ENCODE assay signal across 22 mouse cellular contexts in genomic region chr6:108237585-108237984, GRCm38 (mm10). TPM values are rescaled to one million over a fixed set of nuclear protein-coding genes. Genes with fewer than 3 reads are reported as not detected.
DNase-seq lines count a peak whose midpoint lies in the region; ATAC-seq and TF ChIP-seq lines count a peak whose summit lies in the region.
"Had no signal": no experiment of that assay in that cellular context is flagged by ENCODE, and none has a peak within 500 bp of the region (broad histone marks: within the 10 kb centered on the region; RNA-seq: fewer than 3 reads in every experiment).

No protein-coding gene starts in this region.

- no peaks in the 10 kb centered on the region for H3K9me3 ChIP-seq in forebrain, embryonic 14.5 days (replicated peaks; ENCODE audit: control insufficient read depth, low read length)
- H3K9me3 ChIP-seq in forebrain, embryonic 11.5 days (ENCODE audit: control insufficient read depth, low read length): no peaks in the 10 kb centered on the region
- H3K9me3 ChIP-seq in embryonic facial prominence, embryonic 14.5 days (ENCODE audit: control insufficient read depth, low read length): no peaks in the 10 kb centered on the region
- H3K9me3 ChIP-seq in megakaryocyte, embryonic 14.5 days: no peaks in the 10 kb centered on the region
- H3K9me3 ChIP-seq: hindbrain, embryonic 15.5 days; liver, embryonic 12.5 days had no signal

- no peak overlapping the region for H3K4me2 ChIP-seq in forebrain, embryonic 14.5 days (ENCODE audit: low read length)
- no peak overlapping the region for H3K4me2 ChIP-seq in forebrain, embryonic 11.5 days (ENCODE audit: low read depth, low read length, severe bottlenecking)
- H3K4me2 ChIP-seq in embryonic facial prominence, embryonic 14.5 days (ENCODE audit: low read depth, low read length): no peak overlapping the region
- H3K4me2 ChIP-seq: hindbrain, embryonic 15.5 days; liver, embryonic 12.5 days; lung, embryonic 14.5 days had no signal

- H3K27me3 ChIP-seq in forebrain, embryonic 14.5 days (replicated peaks; ENCODE audit: control insufficient read depth, insufficient read depth, low read length): no peaks in the 10 kb centered on the region
- no peaks in the 10 kb centered on the region for H3K27me3 ChIP-seq in forebrain, embryonic 11.5 days (ENCODE audit: control insufficient read depth, insufficient read depth, low read length)
- no peaks in the 10 kb centered on the region for H3K27me3 ChIP-seq in embryonic facial prominence, embryonic 14.5 days (replicated peaks; ENCODE audit: control insufficient read depth, insufficient read depth, low read length)
- no peaks in the 10 kb centered on the region for H3K27me3 ChIP-seq in megakaryocyte, embryonic 14.5 days (replicated peaks)
- H3K27me3 ChIP-seq: CH12.LX; hindbrain, embryonic 15.5 days; liver, embryonic 12.5 days had no signal

- no peak for TF ChIP-seq CTCF in layer of hippocampus, adult 2 months (conservative IDR thresholded peaks at IDR 0.05)

- peak; percentile 39 for DNase-seq in forebrain, embryonic 14.5 days (ENCODE audit: low spot score)
- DNase-seq in forebrain, embryonic 11.5 days (ENCODE audit: low spot score): no peak
- no peak for DNase-seq in layer of hippocampus, adult 2 months (ENCODE audit: low spot score in 2 of 2)
- no peak for DNase-seq in layer of hippocampus, adult 9-10 months (ENCODE audit: low spot score)
- DNase-seq in embryonic facial prominence, embryonic 14.5 days (ENCODE audit: low spot score): peak; percentile 43
- no peak for DNase-seq in urinary bladder, adult 18-20 months (ENCODE audit: low spot score in 2 of 2)
- DNase-seq in adrenal gland, postnatal 25 days: no peak
- DNase-seq: adrenal gland, adult 8-10 months; cerebellum, adult 8-10 months; heart, postnatal 14 days; kidney, postnatal 10 days; left cerebral cortex, postnatal 4 days; lung, embryonic 14.5 days; midbrain, embryonic 14.5 days; right cerebral cortex, adult 18-20 months; thymus, adult 18-20 months had no signal

- 53% methylated on average over 8 of the region's 8 CpGs for WGBS in forebrain, embryonic 14.5 days
- 80% methylated on average over 8 of the region's 8 CpGs for WGBS in forebrain, embryonic 11.5 days
- WGBS in embryonic facial prominence, embryonic 14.5 days: 34% methylated on average over 8 of the region's 8 CpGs

- no peak overlapping the region for H3K4me3 ChIP-seq in forebrain, embryonic 14.5 days (ENCODE audit: low read depth, low read length)
- H3K4me3 ChIP-seq in forebrain, embryonic 11.5 days (ENCODE audit: low read depth, low read length): no peak overlapping the region
- no peak overlapping the region for H3K4me3 ChIP-seq in layer of hippocampus, adult 2 months
- no peak overlapping the region for H3K4me3 ChIP-seq in embryonic facial prominence, embryonic 14.5 days (ENCODE audit: low read depth, low read length)
- peak overlapping the region; percentile 10 for H3K4me3 ChIP-seq in megakaryocyte, embryonic 14.5 days (replicated peaks)
- H3K4me3 ChIP-seq: hindbrain, embryonic 15.5 days; liver, embryonic 12.5 days had no signal

- peak overlapping the region; percentile 84 for H3K27ac ChIP-seq in forebrain, embryonic 14.5 days (ENCODE audit: low read depth, low read length)
- H3K27ac ChIP-seq in forebrain, embryonic 11.5 days (ENCODE audit: low read depth, low read length): no peak overlapping the region
- peak overlapping the region; percentile 75 for H3K27ac ChIP-seq in layer of hippocampus, adult 2 months
- H3K27ac ChIP-seq in embryonic facial prominence, embryonic 14.5 days (replicated peaks; ENCODE audit: low read depth, low read length): no peak overlapping the region
- H3K27ac ChIP-seq: hindbrain, embryonic 15.5 days; liver, embryonic 12.5 days; macrophage had no signal

- peaks cover 25% of the 10 kb centered on the region for H3K4me1 ChIP-seq in forebrain, embryonic 14.5 days (ENCODE audit: control insufficient read depth, insufficient read depth, low read length)
- 0 out of 2 replicates have a peak, but pooled peaks cover 2% of the 10 kb centered on the region for H3K4me1 ChIP-seq in forebrain, embryonic 11.5 days (replicated peaks; ENCODE audit: control insufficient read depth, insufficient read depth, low read length)
- H3K4me1 ChIP-seq in embryonic facial prominence, embryonic 14.5 days (ENCODE audit: control insufficient read depth, insufficient read depth, low read length): peaks cover 61% of the 10 kb centered on the region
- H3K4me1 ChIP-seq in megakaryocyte, embryonic 14.5 days: peaks cover 75% of the 10 kb centered on the region

- ATAC-seq in forebrain, embryonic 14.5 days: no peak
- ATAC-seq in forebrain, embryonic 11.5 days (replicated peaks; ENCODE audit: low FRiP score): no peak
- no peak for ATAC-seq in embryonic facial prominence, embryonic 14.5 days (ENCODE audit: low read depth)
- ATAC-seq: intestine, postnatal 0 days; liver, embryonic 12.5 days had no signal

- no peak overlapping the region for H3K9ac ChIP-seq in forebrain, embryonic 14.5 days (ENCODE audit: low read length)
- no peak overlapping the region for H3K9ac ChIP-seq in forebrain, embryonic 11.5 days (ENCODE audit: low read length)
- H3K9ac ChIP-seq in embryonic facial prominence, embryonic 14.5 days (ENCODE audit: low read depth, low read length): no peak overlapping the region
- H3K9ac ChIP-seq: hindbrain, embryonic 15.5 days; liver, embryonic 12.5 days; lung, embryonic 14.5 days had no signal

- H3K36me3 ChIP-seq in forebrain, embryonic 14.5 days (ENCODE audit: control insufficient read depth, insufficient read depth, low read length): no peaks in the 10 kb centered on the region
- H3K36me3 ChIP-seq in forebrain, embryonic 11.5 days (ENCODE audit: control insufficient read depth, insufficient read depth, low read length): no peaks in the 10 kb centered on the region
- H3K36me3 ChIP-seq in embryonic facial prominence, embryonic 14.5 days (ENCODE audit: control insufficient read depth, insufficient read depth, low read length): no peaks in the 10 kb centered on the region
- peaks cover 66% of the 10 kb centered on the region for H3K36me3 ChIP-seq in megakaryocyte, embryonic 14.5 days (replicated peaks; ENCODE audit: low read length)
- H3K36me3 ChIP-seq: hindbrain, embryonic 15.5 days had no signal

RNA-seq across cellular contexts. Expression of gene Itpr1, which starts 24.7 kb away (rescaled TPM):
- polyA plus RNA-seq in forebrain, embryonic 14.5 days (2014; fragmentation: Nextera tagmentation; extraction: Ambion mirVana): 5.2 and 8.5 TPM in 2 replicates
- polyA plus RNA-seq in forebrain, embryonic 11.5 days (2014; fragmentation: Nextera tagmentation; extraction: Ambion mirVana): 7.8 and 8.1 TPM in 2 replicates
- total RNA-seq in layer of hippocampus, adult 2 months (2021): 100 to 1,000 TPM; 317 to 337 TPM
- 9.1 and 11.2 TPM in 2 replicates for polyA plus RNA-seq in embryonic facial prominence, embryonic 14.5 days (2014; fragmentation: Nextera tagmentation; extraction: Ambion mirVana)
- 7.9 and 8.3 TPM in 2 replicates for polyA plus RNA-seq in megakaryocyte, embryonic 14.5 days (2012; ENCODE audit: insufficient read depth, low replicate concordance)
- total RNA-seq in adrenal gland, postnatal 25 days (2021): 168 and 197 TPM in 2 replicates

RNA-seq across cellular contexts. Expression of gene Sumf1, which starts 52.2 kb away (rescaled TPM):
- polyA plus RNA-seq in forebrain, embryonic 14.5 days (2014; fragmentation: Nextera tagmentation; extraction: Ambion mirVana): 12.5 TPM in 2 replicates
- 15.0 and 17.4 TPM in 2 replicates for polyA plus RNA-seq in forebrain, embryonic 11.5 days (2014; fragmentation: Nextera tagmentation; extraction: Ambion mirVana)
- 10 to 100 TPM; 20.6 to 21.9 TPM for total RNA-seq in layer of hippocampus, adult 2 months (2021)
- 27.4 and 28.6 TPM in 2 replicates for polyA plus RNA-seq in embryonic facial prominence, embryonic 14.5 days (2014; fragmentation: Nextera tagmentation; extraction: Ambion mirVana)
- polyA plus RNA-seq in megakaryocyte, embryonic 14.5 days (2012; ENCODE audit: insufficient read depth, low replicate concordance): 3.8 and 16.6 TPM in 2 replicates
- total RNA-seq in adrenal gland, postnatal 25 days (2021): 33.3 and 42.4 TPM in 2 replicates

Comparison
In these comparisons a context has a peak if more than half of its experiments do, and no peak if none do; other contexts are left out.
1. DNase-seq: peak in forebrain, embryonic 14.5 days (single experiment) and embryonic facial prominence, embryonic 14.5 days (single experiment); none in forebrain, embryonic 11.5 days (single experiment), layer of hippocampus, adult 2 months (0 of 2), layer of hippocampus, adult 9-10 months (single experiment), urinary bladder, adult 18-20 months (0 of 2) and adrenal gland, postnatal 25 days (single experiment).
2. H3K27ac ChIP-seq: peak in forebrain, embryonic 14.5 days (single experiment) and layer of hippocampus, adult 2 months (single experiment); none in forebrain, embryonic 11.5 days (single experiment) and embryonic facial prominence, embryonic 14.5 days (single experiment).